Mouse (Mus musculus) thymus, postnatal 4 days (tissue): ENCODE data around the gene Ptgdr2.

Experiments
- DNase-seq: peaks from one replicate; pipeline ENCODE4 v3.0.0; 2021

The Ptgdr2 gene

DNA sequence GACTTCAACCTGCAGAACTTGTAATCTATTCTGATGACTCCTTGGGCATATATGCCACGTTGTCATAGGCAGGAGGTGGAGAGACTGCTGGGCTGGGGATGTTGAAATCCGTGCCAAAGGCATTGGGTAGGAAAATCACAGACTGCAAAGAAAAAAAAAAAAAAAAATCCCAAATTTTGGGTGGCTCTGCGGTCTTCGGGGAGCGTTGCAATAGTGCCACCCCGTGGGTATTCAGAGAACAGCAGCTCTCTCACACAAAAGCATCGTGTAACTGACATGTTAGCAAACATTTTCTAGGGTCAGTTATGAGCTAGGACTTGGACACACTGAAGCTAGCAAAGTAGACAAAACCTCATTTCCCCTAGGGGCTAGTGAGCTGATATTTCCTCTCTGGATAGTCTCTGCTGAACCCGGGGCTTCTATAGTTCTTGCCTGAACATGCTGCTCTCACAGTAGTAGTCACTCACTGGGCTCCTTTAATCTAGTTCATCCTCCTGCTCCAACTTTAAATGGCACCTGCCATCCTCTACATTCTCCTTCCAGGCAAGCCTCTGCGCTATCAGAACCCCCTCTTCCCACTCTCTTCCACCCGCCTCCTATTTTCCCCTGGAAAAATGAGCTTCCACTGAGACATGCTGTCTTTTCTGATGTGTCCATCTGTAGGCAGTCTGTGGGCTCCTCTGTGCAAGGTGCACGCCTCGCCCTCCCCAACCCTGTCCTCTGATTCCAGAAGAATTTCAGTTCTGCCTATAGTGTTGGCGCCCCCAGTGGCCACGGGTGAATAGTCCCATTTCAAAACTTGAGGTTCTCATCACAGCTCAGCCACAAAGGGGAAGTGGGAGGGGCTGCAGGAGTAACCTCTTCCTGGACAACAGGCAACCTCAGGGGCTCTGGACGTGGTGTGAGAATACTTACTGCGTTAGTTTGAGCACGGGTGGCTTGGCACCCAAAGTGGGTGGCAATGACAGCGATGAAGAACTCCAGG is 42.5 kb downstream of the Ptgdr2 start:
- DNase-seq, result peak; percentile 97

DNA sequence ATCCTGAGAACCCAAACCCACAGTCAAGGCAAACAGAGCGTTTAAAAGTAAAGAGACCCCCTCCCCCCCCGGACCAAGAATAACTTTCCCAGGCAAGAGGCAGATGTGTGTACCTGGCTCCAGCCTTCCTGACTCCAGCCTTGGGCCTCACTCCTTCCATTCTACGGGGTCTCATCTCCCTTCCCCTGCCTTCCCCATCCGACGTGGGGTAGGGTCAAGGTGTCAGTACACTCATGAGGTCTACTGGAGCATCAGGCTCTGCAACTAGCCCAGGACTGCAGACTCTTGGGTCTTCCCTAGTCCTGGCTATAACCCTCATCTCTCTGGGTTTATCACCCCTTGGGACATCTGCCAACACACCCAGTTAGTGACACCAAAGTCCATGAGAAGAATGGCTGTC is 43.2 kb downstream of the Ptgdr2 start:
- no peak for DNase-seq

DNA sequence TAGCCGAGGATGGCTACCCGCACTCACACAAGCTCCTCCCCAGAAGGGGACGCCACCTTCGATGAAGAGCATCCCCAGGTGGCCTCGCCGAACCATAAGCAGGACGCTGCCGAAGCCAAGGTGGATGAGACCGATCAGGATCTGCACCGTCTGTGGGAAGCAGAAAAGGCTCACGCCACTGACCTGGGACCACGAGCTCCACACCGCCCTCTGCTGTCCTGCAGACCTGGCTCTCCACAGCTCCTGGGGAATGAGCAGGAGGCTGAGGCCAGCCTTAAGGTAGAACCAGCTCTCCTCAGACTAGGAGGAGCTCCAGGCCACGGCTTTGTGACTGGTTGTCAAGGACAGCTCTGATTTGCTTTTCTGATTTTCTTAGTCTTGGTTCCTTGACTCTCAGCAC is 46.2 kb downstream of the Ptgdr2 start:
- DNase-seq, result peak; percentile 72

DNA sequence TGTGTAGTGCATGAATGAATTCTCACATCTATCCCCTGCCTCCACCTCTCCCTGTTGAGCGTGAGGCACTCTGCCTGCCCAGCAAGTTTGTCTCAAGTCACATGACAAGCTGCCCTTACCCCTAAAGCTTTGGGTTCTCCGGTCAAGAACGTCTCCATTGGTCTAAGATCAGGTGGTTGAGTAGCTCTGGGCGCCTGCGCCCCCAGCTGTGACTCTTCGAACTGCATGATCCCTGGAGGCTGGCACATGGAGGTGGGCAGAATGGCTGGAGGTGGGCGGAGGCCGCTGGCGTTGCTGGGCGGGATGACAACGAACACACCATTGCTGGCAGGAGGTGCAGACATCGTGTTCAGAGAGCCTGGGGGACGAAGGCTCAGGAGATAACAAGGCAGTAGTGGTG is 47.6 kb downstream of the Ptgdr2 start:
- peak; percentile 16 for DNase-seq

DNA sequence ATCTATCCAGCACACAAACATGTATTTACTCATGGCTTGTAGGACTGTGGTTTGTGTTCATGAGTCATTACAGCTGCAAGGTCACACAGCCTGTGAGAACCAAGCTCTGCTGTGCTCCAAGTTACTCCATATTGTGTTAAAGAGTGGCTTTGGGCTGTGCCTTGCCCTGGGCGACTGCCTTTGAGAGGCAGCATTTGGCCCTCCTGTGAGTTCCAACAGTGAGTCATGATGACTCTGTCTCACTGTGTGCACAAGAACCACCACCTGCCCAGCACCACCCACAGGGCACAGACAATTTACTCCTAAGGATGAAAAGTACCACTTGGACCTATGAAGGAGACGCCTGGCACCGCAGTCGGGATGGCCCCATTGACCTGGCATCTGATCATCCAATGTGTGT is 48.9 kb downstream of the Ptgdr2 start:
- no peak for DNase-seq

DNA sequence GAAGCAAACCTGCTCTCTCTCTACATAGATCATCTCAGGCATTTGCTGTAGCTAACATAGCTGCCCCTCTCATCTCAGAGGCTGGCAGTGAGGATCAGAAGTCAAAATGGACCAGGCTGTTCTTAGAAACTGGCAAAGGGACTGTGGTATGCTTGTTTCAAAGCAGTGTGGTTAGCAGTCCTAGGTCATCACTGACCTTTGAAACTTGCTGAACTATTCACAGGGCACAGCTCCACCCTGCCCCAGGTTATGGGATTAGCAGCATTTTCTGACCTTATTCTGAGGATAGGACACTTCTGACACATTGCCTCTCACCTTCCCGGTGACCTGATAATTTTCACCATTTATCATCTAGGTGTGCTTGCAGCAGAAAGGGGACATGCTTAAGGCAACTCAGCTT is 51.6 kb downstream of the Ptgdr2 start:
- DNase-seq, result no peak

DNA sequence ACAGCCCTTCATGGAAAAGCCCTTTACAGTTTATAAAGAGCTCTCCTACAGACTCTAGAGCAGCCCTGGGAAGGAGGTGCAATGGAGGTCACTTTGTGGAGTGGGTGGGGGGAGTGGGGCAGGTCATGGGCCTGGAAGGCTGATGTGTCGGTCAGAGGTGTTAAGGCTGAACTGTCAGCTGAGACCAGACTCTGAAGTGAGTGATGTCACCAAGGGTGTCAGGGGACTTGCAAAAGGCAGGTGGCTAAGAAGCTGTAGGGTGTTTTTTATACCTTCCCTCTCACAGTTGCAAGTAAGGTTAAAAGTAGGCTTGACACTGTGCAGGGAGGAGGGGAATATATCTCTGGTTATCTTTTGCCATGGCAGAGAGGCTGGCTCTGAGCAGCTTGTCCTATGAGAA is 53.8 kb downstream of the Ptgdr2 start:
- no peak for DNase-seq

DNA sequence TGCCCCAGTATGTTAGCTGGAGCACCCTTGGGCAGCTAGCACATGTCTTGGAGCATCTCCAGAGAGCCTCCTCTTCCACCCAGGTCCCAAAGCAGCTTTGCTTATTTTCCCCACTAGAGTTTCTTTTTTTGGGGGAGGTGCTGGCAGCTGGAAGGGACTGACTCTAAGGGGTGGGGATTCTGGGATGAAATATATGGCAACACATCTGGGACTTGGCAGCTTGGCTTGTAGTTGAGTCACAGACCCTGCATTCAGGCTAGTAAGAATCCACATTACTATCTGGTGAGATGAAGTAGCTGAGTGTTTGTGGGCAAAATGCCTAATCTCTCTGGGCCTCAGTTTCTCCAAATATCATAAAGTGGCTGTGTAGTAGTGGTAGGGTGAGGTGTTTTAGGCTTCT is 55.0 kb downstream of the Ptgdr2 start:
- no peak for DNase-seq
